Mouse (Mus musculus) olfactory bulb, adult 2 months (tissue): ENCODE measurements around the gene Klhl35.

ENCODE experiments used
- CTCF ChIP-seq: fragments of 200-500 bp; IDR thresholded peaks from 2 replicates; pipeline ENCODE4 v1.5.1; 2012; ENCODE audit warnings: low read depth, mild to moderate bottlenecking, low read length, moderate library complexity; ENCODE audit not compliant: insufficient read depth
- POLR2A ChIP-seq: fragments of 200-500 bp; IDR thresholded peaks from 2 replicates; pipeline ENCODE4 v1.6.1; 2012; ENCODE audit warnings: mild to moderate bottlenecking, low read depth, low read length, moderate library complexity; ENCODE audit not compliant: insufficient read depth

DNA sequence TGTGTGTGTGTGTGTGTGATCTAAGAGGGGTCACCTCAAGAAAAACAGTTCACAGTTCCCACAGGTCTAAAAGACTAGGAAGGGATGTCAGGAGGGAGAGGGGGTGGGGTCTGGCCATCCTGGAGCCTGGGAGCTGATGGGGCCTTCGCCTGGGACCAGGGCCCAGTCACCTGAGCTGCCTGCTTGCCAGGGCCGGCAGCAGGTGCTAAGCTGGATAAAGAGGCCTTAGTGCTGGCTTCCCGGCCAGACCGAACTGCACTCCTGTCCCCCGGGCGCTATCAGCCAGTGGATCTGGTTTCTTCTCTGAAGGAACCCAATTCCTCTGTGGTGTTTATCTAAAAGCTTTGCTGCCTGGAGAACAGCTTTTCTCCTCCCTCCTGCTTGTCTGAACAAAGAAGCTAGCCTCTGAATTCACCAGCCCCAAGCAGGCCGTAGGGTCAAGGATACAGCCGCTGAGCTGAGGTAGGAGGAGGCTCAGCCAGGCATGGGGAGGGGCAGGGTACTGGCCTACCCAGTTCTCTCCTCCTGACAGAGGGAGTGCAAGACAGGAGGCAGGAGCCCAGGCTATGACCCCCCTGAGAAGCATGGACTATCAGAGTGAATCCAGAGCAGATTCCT, 41.2 kb upstream of the Klhl35 start:
- TF ChIP-seq POLR2A (no peak), CTCF (no peak)
